Mouse (Mus musculus) retina, embryonic 14.5 days (tissue): ENCODE measurements around the gene Tbata.

ENCODE experiments used
- DNase-seq: peaks from one replicate; pipeline ENCODE4 v3.0.0-alpha.2; 2015; ENCODE audit warnings: low spot score

Tbata gene

GRCm38 (mm10) chr10:61211105-61211504 is 39.4 kb downstream of the Tbata start:
- DNase-seq, result no peak

GRCm38 (mm10) chr10:61211743-61212142 is 40.0 kb downstream of the Tbata start:
- peak; percentile 85 for DNase-seq

GRCm38 (mm10) chr10:61212817-61213216 is 41.1 kb downstream of the Tbata start:
- DNase-seq, result no peak

- DNase-seq, result no peak
Observed at GRCm38 (mm10) chr10:61215658-61216057, 43.9 kb downstream of the Tbata start.

GRCm38 (mm10) chr10:61216163-61216562 is 44.4 kb downstream of the Tbata start:
- DNase-seq, result no peak

- DNase-seq, result no peak
Observed at GRCm38 (mm10) chr10:61219318-61219717, 47.6 kb downstream of the Tbata start.

GRCm38 (mm10) chr10:61225694-61226093 is 53.9 kb downstream of the Tbata start:
- peak; percentile 59 for DNase-seq

- DNase-seq, result no peak
Observed at GRCm38 (mm10) chr10:61226784-61227396, 55.1 kb downstream of the Tbata start.

- DNase-seq, result no peak
Observed at GRCm38 (mm10) chr10:61231756-61232155, 60.0 kb downstream of the Tbata start.

- no peak for DNase-seq
Observed at GRCm38 (mm10) chr10:61232858-61233567, 61.3 kb downstream of the Tbata start.

- no peak for DNase-seq
Observed at GRCm38 (mm10) chr10:61234319-61234718, 62.6 kb downstream of the Tbata start.

GRCm38 (mm10) chr10:61235677-61236267 is 64.0 kb downstream of the Tbata start:
- DNase-seq, result no peak

GRCm38 (mm10) chr10:61236683-61237390 is 65.1 kb downstream of the Tbata start:
- DNase-seq, result no peak

GRCm38 (mm10) chr10:61237391-61237785 is 65.6 kb downstream of the Tbata start:
- DNase-seq, result no peak
